Mouse (Mus musculus) kidney, embryonic 16.5 days (tissue): ENCODE data around the gene Dynlt1b. TPM values are rescaled to one million over a fixed set of nuclear protein-coding genes. Genes with fewer than 3 reads are reported as not detected.
"Not testable (repeated sequence)": the region's sequence is repeated elsewhere in the genome, so short reads cannot be mapped to it uniquely, and the experiment has no call there.

Source experiments
- ATAC-seq: fragments of 200-750 bp; cut with Nextera tagmentation; 2 replicates; pipeline ENCODE4 v1.8.0; 2017; ENCODE audit warnings: moderate TSS enrichment; ENCODE audit not compliant: low FRiP score, low TSS enrichment
- H3K27ac ChIP-seq: fragments of 300-500 bp; sonication (generic); 2 replicates; pipeline ENCODE4 v1.5.1; 2014; ENCODE audit warnings: low read length
- H3K27me3 ChIP-seq: fragments of 300-500 bp; sonication (generic); 2 replicates; pipeline ENCODE4 v1.6.1; 2014; ENCODE audit warnings: low read length, control low read depth, mixed read lengths; ENCODE audit not compliant: insufficient read depth
- H3K36me3 ChIP-seq: fragments of 300-500 bp; sonication (generic); 2 replicates; pipeline ENCODE4 v1.6.1; 2014; ENCODE audit warnings: low read length, control low read depth, mixed read lengths; ENCODE audit not compliant: insufficient read depth
- H3K4me1 ChIP-seq: fragments of 300-500 bp; sonication (generic); 2 replicates; pipeline ENCODE4 v1.6.1; 2014; ENCODE audit warnings: low read length, control low read depth, mixed read lengths; ENCODE audit not compliant: insufficient read depth
- H3K4me2 ChIP-seq: fragments of 300-500 bp; sonication (generic); replicated peaks from 2 replicates; pipeline ENCODE4 v1.6.1; 2014; ENCODE audit warnings: low read depth, low read length
- H3K4me3 ChIP-seq: fragments of 300-500 bp; sonication (generic); 2 replicates; pipeline ENCODE4 v1.5.1; 2014; ENCODE audit warnings: mild to moderate bottlenecking, low read length
- H3K9ac ChIP-seq: fragments of 300-500 bp; sonication (generic); replicated peaks from 2 replicates; pipeline ENCODE4 v1.6.1; 2014; ENCODE audit warnings: low read length
- H3K9me3 ChIP-seq: fragments of 300-500 bp; sonication (generic); 2 replicates; pipeline ENCODE4 v1.6.1; 2016; ENCODE audit warnings: low read length, control low read depth
- WGBS: fragments of 180-500 bp; shearing (Covaris S2); extraction: QIAGEN DNeasy Blood & Tissue Kit; methylation state at CpG from one replicate; pipeline ENCODE4 v1.1.7; 2014; 5-methylcytosine and 5-hydroxymethylcytosine counted together
- polyA plus RNA-seq: library from polyadenylated mRNA; unstranded; fragments of >200 nt; fragmentation: Nextera tagmentation; extraction: Ambion mirVana; gene quantifications from 2 replicates; pipeline ENCODE4 v1.2.1, GENCODE M21; 2015

Gene Dynlt1b
- polyA plus RNA-seq, 1 experiment from 2014 or later: 449 TPM

GRCm38 (mm10) chr17:6455883-6456282 is 26.0 kb downstream of the Dynlt1b start:
- not testable (repeated sequence) for H3K9ac ChIP-seq, H3K4me3 ChIP-seq, H3K4me1 ChIP-seq, H3K36me3 ChIP-seq, H3K4me2 ChIP-seq, H3K9me3 ChIP-seq, H3K27ac ChIP-seq, ATAC-seq, H3K27me3 ChIP-seq
- 97% methylated on average over 11 of the region's 12 CpGs for WGBS

- H3K27me3 ChIP-seq, ATAC-seq: not testable (repeated sequence)
These were observed 26.9 kb downstream of the Dynlt1b start for GRCm38 (mm10) chr17:6456614-6457402.

GRCm38 (mm10) chr17:6461083-6461595 is 31.2 kb downstream of the Dynlt1b start:
- not testable (repeated sequence) for H3K27me3 ChIP-seq, ATAC-seq, H3K4me2 ChIP-seq, H3K36me3 ChIP-seq, H3K9ac ChIP-seq, H3K9me3 ChIP-seq, H3K4me3 ChIP-seq, H3K27ac ChIP-seq, H3K4me1 ChIP-seq
- WGBS: 96% methylated on average over 5 of the region's 5 CpGs

More at GRCm38 (mm10) chr17:6456614-6457402, 26.9 kb downstream of the Dynlt1b start:
- not testable (repeated sequence) for H3K4me3 ChIP-seq, H3K4me1 ChIP-seq, H3K27ac ChIP-seq, H3K4me2 ChIP-seq, H3K9me3 ChIP-seq, H3K36me3 ChIP-seq, H3K9ac ChIP-seq
- 89% methylated on average over 13 of the region's 22 CpGs for WGBS

GRCm38 (mm10) chr17:6465735-6466134 is 35.8 kb downstream of the Dynlt1b start:
- not testable (repeated sequence) for H3K27ac ChIP-seq, H3K27me3 ChIP-seq, H3K36me3 ChIP-seq, H3K4me3 ChIP-seq, H3K4me1 ChIP-seq, ATAC-seq, H3K9me3 ChIP-seq, H3K9ac ChIP-seq, H3K4me2 ChIP-seq
- 73% methylated on average over 8 of the region's 9 CpGs for WGBS

- H3K9me3 ChIP-seq, H3K9ac ChIP-seq, H3K4me3 ChIP-seq, H3K27me3 ChIP-seq, H3K4me1 ChIP-seq, H3K36me3 ChIP-seq: not testable (repeated sequence)
- 52% methylated on average over 16 of the region's 18 CpGs for WGBS
- Histone ChIP-seq H3K4me2 (0 out of 2 replicates have a peak overlapping the region, but pooled peaks have one; percentile 0), H3K27ac (peak overlapping the region; percentile 34; the same call in 1 of the 2 replicates)
- peak; percentile 83 for ATAC-seq
These were observed 37.9 kb downstream of the Dynlt1b start for GRCm38 (mm10) chr17:6467638-6468461.

GRCm38 (mm10) chr17:6470031-6470430 is 40.1 kb downstream of the Dynlt1b start:
- H3K27me3 ChIP-seq, H3K4me3 ChIP-seq, H3K9me3 ChIP-seq, H3K27ac ChIP-seq, H3K4me2 ChIP-seq, H3K9ac ChIP-seq, H3K36me3 ChIP-seq, ATAC-seq, H3K4me1 ChIP-seq: not testable (repeated sequence)
- 96% methylated on average over 2 of the region's 3 CpGs for WGBS

GRCm38 (mm10) chr17:6470671-6471070 is 40.8 kb downstream of the Dynlt1b start:
- not testable (repeated sequence) for H3K4me1 ChIP-seq, H3K9ac ChIP-seq, H3K36me3 ChIP-seq, H3K4me2 ChIP-seq, H3K9me3 ChIP-seq, H3K4me3 ChIP-seq, H3K27me3 ChIP-seq, H3K27ac ChIP-seq, ATAC-seq
- 88% methylated on average over 5 of the region's 7 CpGs for WGBS

GRCm38 (mm10) chr17:6475270-6475669 is 45.4 kb downstream of the Dynlt1b start:
- not testable (repeated sequence) for H3K9me3 ChIP-seq, H3K4me3 ChIP-seq, H3K4me2 ChIP-seq, H3K27ac ChIP-seq, H3K27me3 ChIP-seq, ATAC-seq, H3K36me3 ChIP-seq, H3K4me1 ChIP-seq, H3K9ac ChIP-seq
- 88% methylated on average over 6 of the region's 6 CpGs for WGBS

GRCm38 (mm10) chr17:6475913-6476312 is 46.0 kb downstream of the Dynlt1b start:
- H3K4me3 ChIP-seq: peak overlapping the region; percentile 74
- not testable (repeated sequence) for H3K9me3 ChIP-seq, H3K27me3 ChIP-seq, H3K4me1 ChIP-seq, H3K27ac ChIP-seq, H3K36me3 ChIP-seq, ATAC-seq
- H3K4me2 ChIP-seq: peak overlapping the region; percentile 97
- WGBS: 53% methylated on average over 6 of the region's 7 CpGs
- peak overlapping the region; percentile 75; the same call in 1 of the 2 replicates for H3K9ac ChIP-seq
